Mouse (Mus musculus) hindbrain, postnatal 0 days (tissue): ENCODE results near the gene Il25. TPM values are rescaled to one million over a fixed set of nuclear protein-coding genes. Genes with fewer than 3 reads are reported as not detected.

Experiments
- ATAC-seq: fragments of 200-750 bp; cut with Nextera tagmentation; 2 replicates; pipeline ENCODE4 v1.8.0; 2017; ENCODE audit warnings: mild to moderate bottlenecking, moderate TSS enrichment, moderate library complexity
- DNase-seq: peaks from one replicate; pipeline ENCODE4 v3.0.0-alpha.2; 2015; ENCODE audit warnings: low spot score
- H3K27ac ChIP-seq: fragments of 300-500 bp; sonication (generic); 2 replicates; pipeline ENCODE4 v1.5.1; 2014; ENCODE audit warnings: mild to moderate bottlenecking
- H3K27me3 ChIP-seq: fragments of 300-500 bp; sonication (generic); 2 replicates; pipeline ENCODE4 v1.6.1; 2014; ENCODE audit warnings: low read length, mixed read lengths; ENCODE audit not compliant: insufficient read depth
- H3K36me3 ChIP-seq: fragments of 300-500 bp; sonication (generic); 2 replicates; pipeline ENCODE4 v1.6.1; 2014; ENCODE audit warnings: low read length, mixed read lengths; ENCODE audit not compliant: insufficient read depth
- H3K4me1 ChIP-seq: fragments of 300-500 bp; sonication (generic); 2 replicates; pipeline ENCODE4 v1.6.1; 2014; ENCODE audit warnings: antibody characterized with exemption, low read length, mixed read lengths; ENCODE audit not compliant: insufficient read depth
- H3K4me2 ChIP-seq: fragments of 300-500 bp; sonication (generic); 2 replicates; pipeline ENCODE4 v1.6.1; 2014; ENCODE audit warnings: low read depth, mild to moderate bottlenecking, low read length, moderate library complexity, mixed read lengths
- H3K4me3 ChIP-seq: fragments of 300-500 bp; sonication (generic); 2 replicates; pipeline ENCODE4 v1.5.1; 2014; ENCODE audit warnings: low read length
- H3K9ac ChIP-seq: fragments of 300-500 bp; sonication (generic); replicated peaks from 2 replicates; pipeline ENCODE4 v1.6.1; 2014; ENCODE audit warnings: mild to moderate bottlenecking, low read length, moderate library complexity, mixed read lengths
- H3K9me3 ChIP-seq: fragments of 300-500 bp; sonication (generic); 2 replicates; pipeline ENCODE4 v1.6.1; 2016; ENCODE audit warnings: low read length, mixed read lengths
- CTCF ChIP-seq: IDR thresholded peaks from 2 replicates; pipeline ENCODE4 v1.5.1; 2016; ENCODE audit warnings: antibody characterized with exemption, control low read depth, low read depth
- WGBS: fragments of 180-500 bp; shearing (Covaris S2); extraction: QIAGEN DNeasy Blood & Tissue Kit; methylation state at CpG from one replicate; pipeline ENCODE4 v1.1.7; 2014; 5-methylcytosine and 5-hydroxymethylcytosine counted together
- polyA plus RNA-seq: library from polyadenylated mRNA; unstranded; fragments of >200 nt; fragmentation: Nextera tagmentation; extraction: Ambion mirVana; gene quantifications from 2 replicates; pipeline ENCODE4 v1.2.1, GENCODE M21; 2015
- total RNA-seq: library from RNA; depleted of rRNA; stranded (reverse); fragments of >200 nt; gene quantifications from 2 replicates; pipeline ENCODE4 v1.2.3, GENCODE M21; 2014

The Il25 gene
- total and polyA plus RNA-seq, 2 experiments from 2014 or later, result 0.95 TPM; not detected in 1

GRCm38 (mm10) chr14:54960769-54961168 is 28.3 kb downstream of the Il25 start:
- Histone ChIP-seq H3K27me3 (no peaks in the 10 kb centered on the region), H3K4me1 (no peaks in the 10 kb centered on the region), H3K27ac (no peak overlapping the region), H3K4me2 (no peak overlapping the region), H3K4me3 (no peak overlapping the region), H3K9ac (no peak overlapping the region), H3K9me3 (no peaks in the 10 kb centered on the region), H3K36me3 (no peaks in the 10 kb centered on the region)
- ATAC-seq, result no peak
- WGBS, result 71% methylated on average over 10 of the region's 10 CpGs
- DNase-seq, result peak; percentile 11
- no peak for TF ChIP-seq CTCF

- no peak overlapping the region for H3K4me2 ChIP-seq
- ATAC-seq (no peak), DNase-seq (no peak)
- H3K4me3 ChIP-seq, result no peak overlapping the region
- no peak overlapping the region for H3K27ac ChIP-seq
- 88% methylated on average over 5 of the region's 5 CpGs for WGBS
- no peak overlapping the region for H3K9ac ChIP-seq
- TF ChIP-seq CTCF, result no peak
- no peaks in the 10 kb centered on the region for H3K27me3 ChIP-seq
- no peaks in the 10 kb centered on the region for H3K36me3 ChIP-seq
- H3K9me3 ChIP-seq, result no peaks in the 10 kb centered on the region
- no peaks in the 10 kb centered on the region for H3K4me1 ChIP-seq
These were observed 29.0 kb downstream of the Il25 start for GRCm38 (mm10) chr14:54961487-54961886.

GRCm38 (mm10) chr14:54962714-54963113 is 30.2 kb downstream of the Il25 start:
- 84% methylated on average over 7 of the region's 7 CpGs for WGBS
- ATAC-seq (no peak), DNase-seq (no peak)
- H3K27me3 ChIP-seq, result no peaks in the 10 kb centered on the region
- H3K27ac ChIP-seq, result no peak overlapping the region
- H3K4me3 ChIP-seq, result no peak overlapping the region
- no peaks in the 10 kb centered on the region for H3K9me3 ChIP-seq
- no peak overlapping the region for H3K9ac ChIP-seq
- H3K4me1 ChIP-seq, result no peaks in the 10 kb centered on the region
- TF ChIP-seq CTCF, result no peak
- H3K4me2 ChIP-seq, result no peak overlapping the region
- H3K36me3 ChIP-seq, result no peaks in the 10 kb centered on the region

GRCm38 (mm10) chr14:54963727-54964126 is 31.2 kb downstream of the Il25 start:
- TF ChIP-seq CTCF, result no peak
- Histone ChIP-seq H3K4me2 (no peak overlapping the region), H3K9ac (no peak overlapping the region), H3K9me3 (no peaks in the 10 kb centered on the region), H3K27ac (no peak overlapping the region), H3K27me3 (no peaks in the 10 kb centered on the region), H3K36me3 (no peaks in the 10 kb centered on the region), H3K4me1 (no peaks in the 10 kb centered on the region), H3K4me3 (no peak overlapping the region)
- ATAC-seq (no peak), DNase-seq (no peak)
- 90% methylated on average over 11 of the region's 11 CpGs for WGBS

GRCm38 (mm10) chr14:54965044-54965443 is 32.5 kb downstream of the Il25 start:
- no peak for ATAC-seq

GRCm38 (mm10) chr14:54965631-54966030 is 33.1 kb downstream of the Il25 start:
- Histone ChIP-seq H3K9me3 (no peaks in the 10 kb centered on the region), H3K36me3 (no peaks in the 10 kb centered on the region), H3K27ac (no peak overlapping the region), H3K27me3 (no peaks in the 10 kb centered on the region), H3K9ac (no peak overlapping the region), H3K4me3 (no peak overlapping the region), H3K4me2 (no peak overlapping the region), H3K4me1 (no peaks in the 10 kb centered on the region)
- no peak for TF ChIP-seq CTCF
- WGBS, result 80% methylated on average over 6 of the region's 6 CpGs
- ATAC-seq, result no peak
- no peak for DNase-seq

More at GRCm38 (mm10) chr14:54965044-54965443, 32.5 kb downstream of the Il25 start:
- no peak for DNase-seq
- Histone ChIP-seq H3K4me1 (no peaks in the 10 kb centered on the region), H3K9me3 (no peaks in the 10 kb centered on the region), H3K4me2 (no peak overlapping the region), H3K27me3 (no peaks in the 10 kb centered on the region), H3K9ac (no peak overlapping the region), H3K4me3 (no peak overlapping the region), H3K36me3 (no peaks in the 10 kb centered on the region), H3K27ac (no peak overlapping the region)
- no peak for TF ChIP-seq CTCF
- 85% methylated on average over 15 of the region's 15 CpGs for whole genome bisulfite sequencing

- ATAC-seq (no peak), DNase-seq (no peak)
- whole genome bisulfite sequencing, result 73% methylated on average over 7 of the region's 7 CpGs
- H3K9me3 ChIP-seq, result no peaks in the 10 kb centered on the region
- H3K4me3 ChIP-seq, result no peak within 1 kb of the TSS
- no peaks in the 10 kb centered on the region for H3K4me1 ChIP-seq
- H3K4me2 ChIP-seq, result no peak within 1 kb of the TSS
- no peaks in the 10 kb centered on the region for H3K27me3 ChIP-seq
- TF ChIP-seq CTCF, result no peak
- H3K9ac ChIP-seq, result no peak within 1 kb of the TSS
- no peak within 1 kb of the TSS for H3K27ac ChIP-seq
- no peaks in the 10 kb centered on the region for H3K36me3 ChIP-seq
These were observed 34.0 kb downstream of the Il25 start, which contains the start of gene Myh6 for GRCm38 (mm10) chr14:54966320-54966977. TSS of gene Myh6 (minus strand) at chr14:54966927.
